Mouse (Mus musculus) midbrain, embryonic 12.5 days (tissue): ENCODE measurements around the gene Jpt2. TPM values are rescaled to one million over a fixed set of nuclear protein-coding genes. Genes with fewer than 3 reads are reported as not detected.
"Not testable (repeated sequence)": the region's sequence is repeated elsewhere in the genome, so short reads cannot be mapped to it uniquely, and the experiment has no call there.

Experiments used
- ATAC-seq: fragments of 200-750 bp; cut with Nextera tagmentation; 2 replicates; pipeline ENCODE4 v1.8.0; 2017; ENCODE audit warnings: low read depth, moderate TSS enrichment, moderate library complexity; ENCODE audit not compliant: low FRiP score
- H3K27ac ChIP-seq: fragments of 300-500 bp; sonication (generic); replicated peaks from 2 replicates; pipeline ENCODE4 v1.5.1; 2016; ENCODE audit warnings: mild to moderate bottlenecking
- H3K27me3 ChIP-seq: fragments of 300-500 bp; sonication (generic); 2 replicates; pipeline ENCODE4 v1.6.1; 2016; ENCODE audit warnings: mild to moderate bottlenecking
- H3K36me3 ChIP-seq: fragments of 300-500 bp; sonication (generic); 2 replicates; pipeline ENCODE4 v1.6.1; 2016
- H3K4me1 ChIP-seq: fragments of 300-500 bp; sonication (generic); 2 replicates; pipeline ENCODE4 v1.6.1; 2016
- H3K4me2 ChIP-seq: fragments of 300-500 bp; sonication (generic); replicated peaks from 2 replicates; pipeline ENCODE4 v1.6.1; 2016; ENCODE audit warnings: mild to moderate bottlenecking, moderate library complexity
- H3K4me3 ChIP-seq: fragments of 300-500 bp; sonication (generic); 2 replicates; pipeline ENCODE4 v1.5.1; 2016; ENCODE audit warnings: mild to moderate bottlenecking
- H3K9ac ChIP-seq: fragments of 300-500 bp; sonication (generic); replicated peaks from 2 replicates; pipeline ENCODE4 v1.6.1; 2016; ENCODE audit warnings: mild to moderate bottlenecking, moderate library complexity
- H3K9me3 ChIP-seq: fragments of 300-500 bp; sonication (generic); 2 replicates; pipeline ENCODE4 v1.6.1; 2016; ENCODE audit warnings: mild to moderate bottlenecking
- WGBS: fragments of 180-500 bp; shearing (Covaris S2); methylation state at CpG from one replicate; pipeline ENCODE4 v1.1.7; 2016; 5-methylcytosine and 5-hydroxymethylcytosine counted together
- polyA plus RNA-seq: library from polyadenylated mRNA; unstranded; fragments of >200 nt; fragmentation: Nextera tagmentation; extraction: Ambion mirVana; gene quantifications from 2 replicates; pipeline ENCODE4 v1.2.1, GENCODE M21; 2016

Gene Jpt2
- polyA plus RNA-seq, 1 experiment from 2014 or later = 292 TPM

- not testable (repeated sequence) for H3K9me3 ChIP-seq, H3K4me2 ChIP-seq, ATAC-seq, H3K4me3 ChIP-seq, H3K9ac ChIP-seq, H3K27ac ChIP-seq, H3K4me1 ChIP-seq, H3K27me3 ChIP-seq
- peaks cover 45% of the 10 kb centered on the region for H3K36me3 ChIP-seq
- WGBS = 15% methylated on average over 2 of the region's 2 CpGs
Measured at GRCm38 (mm10) chr17:24942453-24942852, 18.0 kb downstream of the Jpt2 start.

- Histone ChIP-seq H3K4me1 (peaks cover 25% of the 10 kb centered on the region), H3K9ac (peak overlapping the region; percentile 90), H3K9me3 (no peaks in the 10 kb centered on the region), H3K4me2 (peak overlapping the region; percentile 74), H3K27ac (peak overlapping the region; percentile 87), H3K27me3 (no peaks in the 10 kb centered on the region), H3K36me3 (0 out of 2 replicates have a peak, but pooled peaks cover 2% of the 10 kb centered on the region), H3K4me3 (peak overlapping the region; percentile 83)
- ATAC-seq = no peak
- 51% methylated on average over 6 of the region's 6 CpGs for WGBS
Measured at GRCm38 (mm10) chr17:24937266-24937665, 23.2 kb downstream of the Jpt2 start.

GRCm38 (mm10) chr17:24936259-24937237 is 23.9 kb downstream of the Jpt2 start, which contains the start of gene Mapk8ip3:
Gene Mapk8ip3, minus strand, starts transcription at chr17:24936977.
- Histone ChIP-seq H3K36me3 (peaks cover 9% of the 10 kb centered on the region; the same call in 1 of the 2 replicates), H3K9me3 (no peaks in the 10 kb centered on the region), H3K9ac (peak within 1 kb of the TSS; percentile 90), H3K27ac (peak within 1 kb of the TSS; percentile 87), H3K4me1 (peaks cover 25% of the 10 kb centered on the region), H3K4me3 (peak within 1 kb of the TSS; percentile 83), H3K27me3 (no peaks in the 10 kb centered on the region), H3K4me2 (peak within 1 kb of the TSS; percentile 74)
- ATAC-seq = peak; percentile 99
- under 1% methylated on average over 78 of the region's 78 CpGs for WGBS

GRCm38 (mm10) chr17:24935666-24936065 is 24.8 kb downstream of the Jpt2 start:
- Histone ChIP-seq H3K9me3 (no peaks in the 10 kb centered on the region), H3K9ac (peak overlapping the region; percentile 90), H3K27ac (no peak overlapping the region), H3K36me3 (peaks cover 14% of the 10 kb centered on the region), H3K4me2 (peak overlapping the region; percentile 74), H3K4me3 (peak overlapping the region; percentile 83), H3K4me1 (peaks cover 25% of the 10 kb centered on the region), H3K27me3 (no peaks in the 10 kb centered on the region)
- ATAC-seq = no peak

- H3K36me3 ChIP-seq = peaks cover 14% of the 10 kb centered on the region
- H3K27ac ChIP-seq = no peak overlapping the region
- H3K27me3 ChIP-seq = no peaks in the 10 kb centered on the region
- H3K4me1 ChIP-seq = peaks cover 25% of the 10 kb centered on the region
- peak overlapping the region; percentile 83 for H3K4me3 ChIP-seq
- H3K4me2 ChIP-seq = peak overlapping the region; percentile 74
- H3K9ac ChIP-seq = peak overlapping the region; percentile 90
- H3K9me3 ChIP-seq = no peaks in the 10 kb centered on the region
- 91% methylated on average over 4 of the region's 4 CpGs for WGBS
- ATAC-seq = no peak
Measured at GRCm38 (mm10) chr17:24934926-24935325, 25.6 kb downstream of the Jpt2 start.

GRCm38 (mm10) chr17:24933163-24933562 is 27.3 kb downstream of the Jpt2 start:
- 81% methylated on average over 4 of the region's 4 CpGs for WGBS
- H3K27me3 ChIP-seq = no peaks in the 10 kb centered on the region
- no peak overlapping the region for H3K4me3 ChIP-seq
- no peak overlapping the region for H3K27ac ChIP-seq
- ATAC-seq = no peak
- no peak overlapping the region for H3K4me2 ChIP-seq
- no peaks in the 10 kb centered on the region for H3K9me3 ChIP-seq
- H3K4me1 ChIP-seq = peaks cover 25% of the 10 kb centered on the region
- 0 out of 2 replicates have a peak overlapping the region, but pooled peaks have one; percentile 6 for H3K9ac ChIP-seq
- peaks cover 18% of the 10 kb centered on the region for H3K36me3 ChIP-seq

- Histone ChIP-seq H3K27me3 (no peaks in the 10 kb centered on the region), H3K4me3 (no peak overlapping the region), H3K4me1 (peaks cover 25% of the 10 kb centered on the region), H3K27ac (no peak overlapping the region), H3K9ac (no peak overlapping the region), H3K4me2 (no peak overlapping the region), H3K9me3 (no peaks in the 10 kb centered on the region), H3K36me3 (peaks cover 24% of the 10 kb centered on the region)
- WGBS = 96% methylated on average over 4 of the region's 4 CpGs
- ATAC-seq = no peak
Measured at GRCm38 (mm10) chr17:24932431-24932830, 28.1 kb downstream of the Jpt2 start.

- Histone ChIP-seq H3K27me3 (no peaks in the 10 kb centered on the region), H3K4me3 (no peak overlapping the region), H3K36me3 (peaks cover 51% of the 10 kb centered on the region), H3K4me2 (no peak overlapping the region), H3K27ac (no peak overlapping the region), H3K4me1 (peaks cover 8% of the 10 kb centered on the region), H3K9me3 (no peaks in the 10 kb centered on the region), H3K9ac (no peak overlapping the region)
- ATAC-seq = no peak
- 83% methylated on average over 1 of the region's 1 CpGs for WGBS
Measured at GRCm38 (mm10) chr17:24929506-24929905, 31.0 kb downstream of the Jpt2 start.

- no peak overlapping the region for H3K27ac ChIP-seq
- no peak for ATAC-seq
Measured at GRCm38 (mm10) chr17:24923246-24923645, 37.2 kb downstream of the Jpt2 start.

GRCm38 (mm10) chr17:24913984-24914383 is 46.5 kb downstream of the Jpt2 start:
- H3K4me3 ChIP-seq = no peak overlapping the region
- H3K9ac ChIP-seq = no peak overlapping the region
- no peak for ATAC-seq
- H3K27me3 ChIP-seq = no peaks in the 10 kb centered on the region
- no peaks in the 10 kb centered on the region for H3K4me1 ChIP-seq
- H3K4me2 ChIP-seq = no peak overlapping the region
- H3K27ac ChIP-seq = no peak overlapping the region
- no peaks in the 10 kb centered on the region for H3K9me3 ChIP-seq
- peaks cover 96% of the 10 kb centered on the region for H3K36me3 ChIP-seq

More at GRCm38 (mm10) chr17:24923246-24923645, 37.2 kb downstream of the Jpt2 start:
- H3K4me2 ChIP-seq = no peak overlapping the region
- no peak overlapping the region for H3K9ac ChIP-seq
- no peaks in the 10 kb centered on the region for H3K4me1 ChIP-seq
- H3K27me3 ChIP-seq = no peaks in the 10 kb centered on the region
- 100% methylated on average over 1 of the region's 1 CpGs for WGBS
- no peak overlapping the region for H3K4me3 ChIP-seq
- no peaks in the 10 kb centered on the region for H3K9me3 ChIP-seq
- H3K36me3 ChIP-seq = peaks cover 94% of the 10 kb centered on the region

- Histone ChIP-seq H3K36me3 (peaks cover 99% of the 10 kb centered on the region), H3K27me3 (no peaks in the 10 kb centered on the region), H3K4me1 (no peaks in the 10 kb centered on the region), H3K9me3 (no peaks in the 10 kb centered on the region), H3K27ac (no peak overlapping the region), H3K4me2 (no peak overlapping the region), H3K9ac (no peak overlapping the region), H3K4me3 (no peak overlapping the region)
- WGBS = 95% methylated on average over 2 of the region's 2 CpGs
- no peak for ATAC-seq
Measured at GRCm38 (mm10) chr17:24907591-24907990, 52.9 kb downstream of the Jpt2 start.

- Histone ChIP-seq H3K4me3 (no peak overlapping the region), H3K27ac (no peak overlapping the region), H3K4me2 (no peak overlapping the region), H3K9ac (no peak overlapping the region), H3K27me3 (no peaks in the 10 kb centered on the region), H3K36me3 (peaks cover 100% of the 10 kb centered on the region), H3K4me1 (no peaks in the 10 kb centered on the region), H3K9me3 (no peaks in the 10 kb centered on the region)
- 97% methylated on average over 9 of the region's 9 CpGs for WGBS
- ATAC-seq = no peak
Measured at GRCm38 (mm10) chr17:24903767-24904166, 56.7 kb downstream of the Jpt2 start.
